Mouse (Mus musculus) left cerebral cortex, adult 2 months (tissue): ENCODE results near the gene Uck2. TPM values are rescaled to one million over a fixed set of nuclear protein-coding genes. Genes with fewer than 3 reads are reported as not detected.

Experiments used
- DNase-seq, 2 experiments: peaks; one replicate each; pipeline ENCODE4 v3.0.0; 2021 to 2022; ENCODE audit warnings: low spot score in 2 of 2, mixed read lengths in 1 of 2; ENCODE audit errors: extremely low spot score in 1 of 2
- H3K27ac ChIP-seq: fragments of 200-600 bp; 2 replicates; pipeline ENCODE4 v1.8.1; 2022
- H3K4me3 ChIP-seq: fragments of 200-600 bp; 2 replicates; pipeline ENCODE4 v1.8.1; 2022
- CTCF ChIP-seq: fragments of 200-600 bp; IDR thresholded peaks from 2 replicates; pipeline ENCODE4 v1.8.1; 2022; ENCODE audit warnings: antibody characterized with exemption, mild to moderate bottlenecking, moderate library complexity
- intact Hi-C: fragments of 180-260 bp; cut with DNase I; formaldehyde crosslinking; loops from one replicate; pipeline ENCODE4 v1.15.1; 2025
- total RNA-seq, 2 experiments: library from RNA; stranded (reverse); gene quantifications; 2 replicates each; pipeline ENCODE4 v1.2.3; 2021

The Uck2 gene
- total RNA-seq, 2 experiments from 2014 or later: 30.9 to 42.1 TPM

GRCm38 (mm10) chr1:167231612-167232283 lies 53.4 kb downstream of the Uck2 start:
- Histone ChIP-seq H3K27ac (no peak overlapping the region), H3K4me3 (no peak overlapping the region)
- DNase-seq: no peak
- intact Hi-C loops: no loop called here
- peak; percentile 37 for TF ChIP-seq CTCF

GRCm38 (mm10) chr1:167230930-167231611 lies 54.0 kb downstream of the Uck2 start:
- intact Hi-C loops: no loop called here
- no peak for DNase-seq
- H3K4me3 ChIP-seq: no peak overlapping the region

GRCm38 (mm10) chr1:167222382-167223010 lies 62.6 kb downstream of the Uck2 start:
- Histone ChIP-seq H3K27ac (no peak overlapping the region), H3K4me3 (no peak overlapping the region)
- intact Hi-C loops: loop anchor here (5.0 kb wide), 2 partner anchors 170 to 415 kb away; partner anchors contain the start of gene Mgst3
- no peak for DNase-seq
- TF ChIP-seq CTCF: no peak

More at GRCm38 (mm10) chr1:167230930-167231611, 54.0 kb downstream of the Uck2 start:
- peak; percentile 14; the same call in 1 of the 2 replicates for TF ChIP-seq CTCF
- H3K27ac ChIP-seq: no peak overlapping the region

- no peak overlapping the region for H3K4me3 ChIP-seq
- peak; percentile 81 to 91 for DNase-seq
- TF ChIP-seq CTCF: peak; percentile 94
- no peak overlapping the region for H3K27ac ChIP-seq
- intact Hi-C loops: loop anchor here (1.0 to 5.0 kb wide), 4 partner anchors 88 to 417 kb away; partner anchors contain the start of genes Mgst3 and Tmco1
These were observed 64.6 kb downstream of the Uck2 start for GRCm38 (mm10) chr1:167220303-167221174.

GRCm38 (mm10) chr1:167215460-167215859 lies 69.7 kb downstream of the Uck2 start:
- DNase-seq: no peak
- Histone ChIP-seq H3K4me3 (no peak overlapping the region), H3K27ac (no peak overlapping the region)
- TF ChIP-seq CTCF: no peak
- intact Hi-C loops: no loop called here

GRCm38 (mm10) chr1:167212710-167213109 lies 72.4 kb downstream of the Uck2 start:
- Histone ChIP-seq H3K4me3 (no peak overlapping the region), H3K27ac (no peak overlapping the region)
- no peak for DNase-seq
- intact Hi-C loops: loop anchor here (1.0 to 5.0 kb wide), 4 partner anchors 210 to 783 kb away; partner anchors contain the start of gene Fam78b
- TF ChIP-seq CTCF: no peak

- TF ChIP-seq CTCF: peak; percentile 87
- DNase-seq: peak; percentile 64 to 68
- H3K4me3 ChIP-seq: no peak overlapping the region
- intact Hi-C loops: loop anchor here (1.0 to 5.0 kb wide), 4 partner anchors 210 to 783 kb away; partner anchors contain the start of gene Fam78b
- no peak overlapping the region for H3K27ac ChIP-seq
These were observed 73.0 kb downstream of the Uck2 start for GRCm38 (mm10) chr1:167211979-167212614.

GRCm38 (mm10) chr1:167208816-167209215 lies 76.3 kb downstream of the Uck2 start:
- Histone ChIP-seq H3K27ac (no peak overlapping the region), H3K4me3 (no peak overlapping the region)
- intact Hi-C loops: no loop called here
- TF ChIP-seq CTCF: no peak
- DNase-seq: no peak

- intact Hi-C loops: no loop called here
- Histone ChIP-seq H3K4me3 (no peak overlapping the region), H3K27ac (no peak overlapping the region)
- DNase-seq: no peak
- no peak for TF ChIP-seq CTCF
These were observed 79.9 kb downstream of the Uck2 start for GRCm38 (mm10) chr1:167205177-167205750.

GRCm38 (mm10) chr1:167204421-167204820 lies 80.7 kb downstream of the Uck2 start:
- Histone ChIP-seq H3K4me3 (no peak overlapping the region), H3K27ac (no peak overlapping the region)
- intact Hi-C loops: no loop called here
- no peak for TF ChIP-seq CTCF
- DNase-seq: no peak
